Mouse (Mus musculus) hindlimb bud, embryonic 11.5 days (tissue): Measurements from ENCODE around the gene Ifna7.

ENCODE experiments used
- DNase-seq: peaks from one replicate; pipeline ENCODE4 v3.0.0-alpha.2; 2012; ENCODE audit warnings: low read depth, low spot score; ENCODE audit errors: extremely low spot score

The Ifna7 gene

DNA sequence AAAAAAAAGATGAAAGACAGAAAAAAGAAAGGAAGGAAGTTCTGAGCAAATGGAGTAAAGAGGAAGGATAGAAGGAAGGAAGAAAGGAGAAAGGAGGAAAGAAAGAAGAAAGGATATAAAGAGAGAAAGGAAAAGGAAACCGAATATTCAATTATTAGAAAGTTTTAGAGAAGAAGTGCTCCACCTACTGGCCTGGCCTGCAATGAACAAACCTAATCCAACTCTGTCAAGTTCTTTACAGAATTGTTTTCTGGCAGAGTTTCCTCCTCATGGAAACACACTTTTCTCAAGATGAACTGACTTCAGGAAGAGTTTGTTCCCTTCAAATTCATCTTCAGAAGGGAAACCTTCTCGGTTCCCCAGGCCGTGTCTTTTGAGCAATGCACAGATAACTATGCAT is 22.8 kb downstream of the Ifna7 start:
- no peak for DNase-seq

DNA sequence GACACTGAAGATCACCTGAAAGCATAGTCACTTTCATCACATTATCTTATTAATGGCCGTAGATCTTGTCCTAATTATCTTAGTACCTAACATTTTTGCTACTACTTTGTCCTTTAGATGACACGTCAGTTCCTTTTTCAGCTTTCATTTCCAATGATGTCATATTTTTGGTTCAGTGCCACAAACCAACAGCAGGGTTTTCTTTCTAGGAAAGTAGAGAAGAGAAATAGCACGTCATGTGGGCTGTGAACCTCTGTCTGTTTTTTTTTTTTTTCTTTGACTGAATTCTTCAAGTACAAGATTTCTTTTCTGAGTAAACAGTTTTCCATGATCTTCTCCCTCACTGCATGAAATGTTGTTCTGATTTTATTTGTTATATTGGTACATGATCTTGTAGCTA is 24.0 kb downstream of the Ifna7 start:
- no peak for DNase-seq

DNA sequence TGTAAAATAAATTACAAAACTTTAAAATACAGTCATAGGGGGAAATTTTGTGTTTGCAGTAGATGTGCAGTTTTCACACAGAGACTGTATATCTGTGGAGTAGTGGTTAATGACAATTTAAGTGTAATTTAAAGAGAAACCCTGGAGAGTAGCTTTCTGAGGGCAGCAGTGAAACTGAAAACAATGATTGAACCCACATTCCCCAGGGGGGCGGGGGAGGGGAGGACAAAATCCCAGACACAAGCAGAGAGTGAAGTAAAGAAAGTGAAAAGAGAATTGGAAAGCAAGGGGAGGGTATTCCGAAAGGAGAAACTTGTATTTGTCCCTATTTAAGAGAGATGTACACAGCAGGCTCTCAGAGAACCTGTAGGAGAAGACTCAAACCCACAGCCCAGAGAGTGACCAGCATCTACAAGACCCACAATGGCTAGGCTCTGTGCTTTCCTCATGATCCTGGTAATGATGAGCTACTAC is 25.4 kb downstream of the Ifna7 start, which contains the start of gene Ifna4:
Ifna4 (plus strand) TSS at position 424 of the 474 bp plus-strand sequence.
- DNase-seq = no peak

DNA sequence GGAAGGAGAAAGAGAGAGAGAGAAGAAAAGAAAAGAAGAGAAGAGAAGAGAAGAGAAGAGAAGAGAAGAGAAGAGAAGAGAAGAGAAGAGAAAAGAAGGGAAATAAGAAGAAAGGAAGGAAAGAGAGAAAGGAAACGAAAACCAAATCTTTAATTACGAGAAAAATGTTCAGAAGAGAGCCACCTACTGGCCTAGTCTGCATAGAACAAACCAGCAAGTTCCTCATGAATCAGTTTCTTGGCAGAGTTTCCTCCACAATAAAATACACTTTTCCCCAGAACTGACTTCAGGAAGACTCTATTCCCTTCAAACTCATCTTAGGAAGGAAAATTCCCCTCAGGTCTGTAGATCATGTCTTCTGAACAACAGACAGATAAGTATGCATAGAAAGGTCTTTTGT is 29.3 kb downstream of the Ifna7 start:
- DNase-seq = no peak

DNA sequence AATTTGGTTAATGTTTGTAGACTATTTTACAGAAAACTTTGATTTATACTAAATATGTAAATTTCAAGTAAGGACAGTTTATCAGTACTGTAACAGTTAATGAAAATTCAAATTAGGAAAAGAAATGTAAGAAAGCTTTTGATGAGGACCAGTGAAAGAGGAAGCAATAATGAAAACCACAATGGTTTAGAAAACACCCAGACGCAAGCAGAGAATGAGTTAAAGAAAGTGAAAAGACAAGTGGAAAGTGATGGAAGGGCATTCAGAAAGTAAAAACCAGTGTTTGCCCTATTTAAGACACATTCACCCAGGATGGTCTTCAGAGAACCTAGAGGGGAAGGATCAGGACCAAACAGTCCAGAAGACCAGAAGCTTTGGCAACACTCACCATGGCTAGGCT is 33.7 kb downstream of the Ifna7 start, which contains the start of gene Ifna1:
Ifna1 (plus strand) TSS at position 390 of the 400 bp plus-strand sequence.
- DNase-seq = no peak

DNA sequence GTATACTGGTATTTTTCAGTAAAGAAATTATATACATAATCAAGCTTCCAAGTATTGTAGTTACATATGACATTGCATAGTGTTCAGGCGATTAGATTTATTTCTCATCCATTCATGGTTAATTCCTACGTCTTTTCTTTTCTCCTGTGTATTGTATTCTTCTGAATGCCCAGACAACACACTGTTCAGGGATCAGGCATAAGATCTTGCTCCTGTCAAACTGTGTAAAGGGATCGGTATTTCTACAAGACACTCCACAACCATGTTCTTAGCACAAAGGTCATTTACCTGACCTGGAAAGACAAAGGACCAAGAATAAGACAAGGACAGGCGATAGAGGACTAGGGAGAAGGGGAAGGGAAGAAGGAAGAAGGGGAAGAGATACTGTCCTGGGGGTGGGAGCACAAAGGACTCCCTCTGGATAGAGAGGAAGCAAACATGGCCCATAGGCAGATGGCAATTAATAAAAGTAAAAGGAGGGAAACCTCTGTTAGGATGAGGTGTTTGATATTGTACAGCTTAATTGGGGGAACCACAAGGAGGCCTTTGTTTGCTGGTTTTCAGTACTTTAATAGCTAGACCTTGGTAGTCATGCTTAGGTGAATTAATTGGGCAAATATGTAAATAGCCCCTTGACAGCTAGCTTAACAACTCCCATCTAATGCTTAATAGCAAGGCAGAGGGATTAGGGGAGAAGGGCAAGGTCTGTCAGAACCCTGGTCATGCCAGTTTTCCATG is 35.2 kb downstream of the Ifna7 start:
- DNase-seq = no peak

DNA sequence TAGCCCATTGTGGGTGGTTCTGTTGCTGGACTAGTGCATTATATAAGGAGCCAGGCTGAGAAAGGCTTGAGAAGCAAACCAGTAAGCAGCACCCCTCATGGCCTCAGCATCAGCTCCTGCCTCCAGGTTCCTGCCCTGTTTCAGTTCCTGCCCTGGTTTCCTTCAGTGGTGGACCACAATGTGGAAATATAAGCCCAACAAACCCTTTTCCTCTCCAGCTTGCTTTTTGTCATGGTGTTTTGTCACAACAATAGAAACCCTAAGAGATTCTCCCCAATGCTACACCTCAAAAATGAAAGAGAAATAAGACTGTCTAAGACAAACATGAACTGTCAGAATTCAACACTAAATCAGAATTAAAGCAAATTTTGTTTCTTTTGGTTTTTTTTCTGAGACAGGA is 43.2 kb downstream of the Ifna7 start:
- DNase-seq = no peak

DNA sequence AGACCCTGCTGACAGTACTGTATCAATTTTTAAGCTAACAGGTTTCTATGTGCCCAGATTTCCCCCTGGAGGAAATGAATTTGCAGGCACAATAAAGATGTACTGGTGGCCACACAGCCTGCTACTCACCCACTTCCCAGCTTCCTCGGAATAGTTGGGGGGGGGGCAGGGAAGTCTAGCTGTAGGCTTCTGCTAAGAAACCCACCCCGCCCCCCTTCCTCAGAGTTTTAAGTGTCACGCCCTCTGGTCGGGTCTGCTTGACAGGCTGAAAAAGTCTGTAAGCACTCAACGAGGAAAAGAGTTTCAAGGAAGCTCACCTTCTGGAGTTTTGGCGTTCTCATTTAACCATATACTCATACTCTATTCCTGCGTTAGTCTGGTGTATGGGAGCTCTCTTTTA is 47.3 kb downstream of the Ifna7 start:
- DNase-seq = no peak

DNA sequence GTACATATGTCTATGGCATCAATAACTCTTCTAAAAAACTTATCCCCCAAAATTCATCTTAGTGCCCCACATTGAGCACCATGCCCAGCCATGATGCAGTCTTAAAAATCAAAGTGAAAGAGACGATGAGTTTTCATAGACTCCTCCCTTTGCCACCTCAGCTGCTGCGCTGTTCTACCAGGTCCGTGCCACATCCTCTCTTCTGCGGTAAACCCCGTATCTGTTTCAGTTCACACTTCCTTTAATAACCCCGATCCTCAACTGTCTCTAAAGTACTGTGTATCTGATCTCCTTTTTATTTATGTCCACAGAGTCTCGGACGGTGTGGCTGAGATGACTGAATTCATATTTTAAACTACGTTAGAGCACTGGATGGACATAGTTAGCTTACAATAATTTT is 48.6 kb downstream of the Ifna7 start:
- no peak for DNase-seq

DNA sequence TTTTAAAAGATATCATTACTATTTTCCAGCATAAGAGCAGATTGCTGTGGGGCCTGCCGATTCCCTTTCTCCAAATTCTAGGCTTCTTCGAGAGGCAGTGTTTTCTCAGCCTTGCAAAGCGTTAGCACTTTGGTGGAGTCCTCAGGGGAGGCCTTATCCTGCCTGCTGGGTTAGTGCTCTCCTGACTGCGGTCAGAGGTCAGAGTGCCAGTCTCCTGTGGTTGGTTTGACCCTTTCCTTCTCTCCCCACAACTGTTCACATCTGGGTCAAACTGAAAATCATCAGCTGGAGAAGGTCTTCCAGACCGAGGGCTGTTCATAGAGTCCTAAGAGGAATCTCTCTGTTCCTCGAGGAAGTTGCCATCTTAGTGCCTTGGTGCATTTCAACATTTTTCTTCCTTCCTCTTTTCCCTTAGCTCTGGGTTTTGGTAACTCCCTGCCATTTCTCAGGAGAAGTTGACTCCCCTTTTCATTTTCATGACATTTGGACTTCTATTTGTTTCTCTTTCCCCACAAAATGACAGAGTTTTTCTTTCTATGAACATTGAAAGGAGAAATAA is 49.1 kb downstream of the Ifna7 start:
- no peak for DNase-seq
